Mouse (Mus musculus) spleen, postnatal 36 days (tissue): Measurements from ENCODE around the gene Gcn1l1.

Experiments
- DNase-seq, 2 experiments: peaks; one replicate each; pipeline ENCODE4 v3.0.0; 2022; ENCODE audit warnings: low spot score in 2 of 2, mixed read lengths in 1 of 2

Gcn1l1 gene

DNA sequence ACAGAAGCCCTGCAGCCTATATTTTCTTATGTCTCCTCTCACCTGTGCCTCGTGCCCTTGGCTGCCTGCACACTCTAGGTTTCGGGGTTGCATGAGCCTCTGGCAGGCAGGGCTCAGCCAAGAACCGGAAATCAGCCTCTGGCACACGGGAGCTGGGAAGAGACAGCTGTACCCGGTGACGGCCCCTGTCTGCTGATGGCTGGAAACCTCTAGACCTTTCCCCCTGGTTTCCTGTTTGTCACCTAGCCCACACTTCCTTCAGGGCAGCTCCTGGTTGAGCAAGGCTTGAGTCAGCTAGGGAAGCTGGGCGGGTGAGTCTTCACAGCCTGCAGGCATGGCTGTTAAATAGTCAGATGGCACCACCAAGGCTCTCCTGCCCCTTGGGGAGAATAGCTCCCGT lies 30.2 kb upstream of the Gcn1l1 start:
- peak; percentile 37 to 39 for DNase-seq

DNA sequence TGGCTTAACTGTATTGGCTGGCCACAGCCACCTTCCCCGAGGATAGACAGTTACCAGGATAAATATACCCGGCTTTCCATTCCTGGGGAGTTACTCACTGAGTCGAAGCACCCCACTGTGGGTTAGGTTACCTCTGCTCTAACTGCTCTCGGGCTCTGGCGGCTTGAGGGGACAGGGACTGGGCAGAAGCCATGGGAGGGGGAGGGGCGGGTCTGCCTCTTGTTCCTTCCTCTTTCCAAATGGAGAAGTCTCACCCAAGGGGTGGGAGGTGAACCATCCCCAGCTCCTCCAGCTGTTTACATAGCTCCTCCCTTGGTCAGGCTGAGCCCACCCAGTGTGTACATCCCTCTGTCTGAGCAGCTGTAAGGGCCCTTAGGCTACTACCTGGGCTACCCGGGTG lies 29.4 kb upstream of the Gcn1l1 start:
- peak in 1 of 2 experiments; percentile 53 for DNase-seq

DNA sequence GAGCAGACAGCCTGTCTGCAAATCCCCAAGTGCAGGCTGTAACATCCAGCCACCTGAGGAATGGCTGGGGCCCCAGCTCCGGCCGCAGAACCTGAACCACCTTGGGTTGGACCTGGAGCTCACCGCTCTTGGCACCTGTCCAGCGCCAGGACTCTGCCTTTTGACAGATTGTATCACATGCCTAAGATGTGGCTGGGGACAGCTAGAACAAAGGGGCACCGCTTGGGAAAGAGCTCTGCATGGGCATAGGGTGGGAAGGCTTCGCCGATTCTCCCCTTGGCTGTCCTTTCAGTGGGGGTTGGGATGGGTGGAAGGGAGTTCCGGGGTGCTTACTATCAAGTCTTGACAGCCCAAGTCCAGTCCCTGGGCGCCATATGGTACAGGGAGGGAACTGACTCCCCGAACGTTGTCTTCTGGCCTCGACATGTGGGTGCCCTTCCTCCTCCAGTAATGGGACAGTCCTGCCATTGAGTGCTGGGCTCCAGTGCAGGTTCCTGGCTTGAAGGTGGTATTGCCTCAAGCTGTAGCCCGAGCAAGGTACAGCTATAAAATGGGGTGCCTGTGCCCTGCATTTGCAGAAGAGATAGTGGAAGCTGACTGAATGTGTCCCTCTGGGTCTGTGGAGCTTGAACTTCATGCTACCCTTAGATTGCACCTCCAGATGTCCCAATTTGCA lies 26.9 kb upstream of the Gcn1l1 start:
- no peak for DNase-seq

DNA sequence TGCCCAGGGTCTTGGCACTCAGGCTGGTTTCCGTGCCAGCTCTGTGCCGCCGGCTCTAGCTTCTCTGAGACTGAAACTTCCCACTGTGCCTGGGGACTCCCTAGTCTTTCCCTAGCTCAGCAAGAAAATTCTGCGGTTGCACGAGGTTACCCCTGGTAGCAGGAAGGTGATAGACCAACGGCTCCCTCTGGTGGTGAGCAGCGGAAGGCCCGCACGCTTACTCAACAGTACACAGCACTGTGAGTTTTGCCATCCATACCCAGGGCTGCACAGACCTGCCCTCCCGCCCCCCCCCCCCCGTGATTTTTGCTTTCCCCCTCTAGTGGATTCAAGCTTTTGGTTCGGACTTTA lies 26.4 kb upstream of the Gcn1l1 start:
- peak; percentile 83 to 88 for DNase-seq

DNA sequence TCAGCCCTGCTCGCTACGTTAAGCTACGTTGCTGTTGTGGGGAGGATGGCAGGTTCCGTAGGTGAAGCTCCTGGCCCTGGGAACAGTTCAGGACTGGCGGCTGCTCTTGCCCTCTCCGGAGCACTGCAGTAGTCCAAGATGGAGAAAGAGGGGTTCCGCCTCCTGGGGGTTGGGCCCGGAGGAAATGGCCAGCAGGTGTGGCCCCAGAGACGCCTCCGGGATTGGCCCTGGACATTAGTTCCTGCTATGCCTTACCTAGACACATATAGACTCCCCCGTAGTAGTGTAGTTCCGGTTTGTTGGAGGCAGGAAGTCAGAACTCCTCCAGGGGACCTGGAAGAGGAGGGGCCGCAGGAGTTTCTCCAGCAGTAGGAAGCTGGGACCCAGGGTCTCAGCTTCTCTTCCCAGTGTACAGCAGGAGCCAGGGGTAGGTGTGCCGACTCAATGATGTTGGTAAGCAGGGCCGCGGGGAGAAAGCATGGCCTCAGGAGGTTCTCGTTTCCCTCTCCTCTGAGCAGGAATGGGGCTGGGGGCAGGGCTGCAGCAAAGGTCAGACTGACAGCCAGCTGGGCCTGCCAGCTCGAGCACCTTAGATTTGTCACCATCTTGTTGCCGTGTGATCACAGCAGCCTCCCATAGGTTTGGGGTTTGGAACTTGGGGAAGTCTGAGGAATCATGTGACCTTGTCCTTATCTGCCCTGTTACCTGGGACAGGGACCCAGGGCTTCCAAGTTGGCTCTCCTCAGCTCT lies 22.2 kb upstream of the Gcn1l1 start:
- peak in 1 of 2 experiments; percentile 49 for DNase-seq

DNA sequence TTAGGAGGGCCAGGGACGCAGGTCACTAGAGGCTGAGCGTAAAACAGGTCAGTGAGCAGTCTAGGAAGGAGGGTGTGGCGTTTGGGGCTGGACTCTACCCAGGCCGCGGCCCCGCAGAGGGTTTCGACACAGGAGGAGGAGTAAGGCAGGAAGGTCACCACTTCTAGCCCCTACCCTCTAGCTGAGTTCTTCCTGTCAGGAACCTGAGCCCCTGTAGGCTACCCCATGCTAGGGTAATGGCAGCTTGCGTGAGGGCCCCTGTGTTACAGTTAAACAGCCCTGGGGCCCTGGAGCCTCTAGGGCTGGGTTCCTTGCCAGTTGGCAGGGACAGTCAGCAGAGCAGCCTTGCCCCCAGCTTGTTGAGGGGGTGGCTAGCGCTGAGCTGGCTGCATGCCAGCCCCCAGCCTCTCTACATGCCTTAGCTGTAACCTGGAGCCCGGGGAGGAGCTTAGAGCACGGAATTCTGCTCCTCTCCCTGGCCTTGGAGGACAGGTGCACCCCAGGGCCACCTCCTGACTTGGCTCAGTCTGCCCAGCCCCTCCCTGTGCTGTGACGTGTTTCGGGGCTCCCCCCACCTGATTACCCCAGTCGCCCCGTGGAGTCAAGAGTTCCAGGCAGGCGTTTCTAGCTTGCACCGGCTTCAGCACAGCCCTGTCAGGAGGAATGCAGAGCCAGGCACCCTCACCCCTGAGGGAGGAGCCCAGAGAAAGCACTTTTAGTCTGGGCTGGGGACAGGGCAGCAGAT lies 21.4 kb upstream of the Gcn1l1 start:
- DNase-seq: no peak

DNA sequence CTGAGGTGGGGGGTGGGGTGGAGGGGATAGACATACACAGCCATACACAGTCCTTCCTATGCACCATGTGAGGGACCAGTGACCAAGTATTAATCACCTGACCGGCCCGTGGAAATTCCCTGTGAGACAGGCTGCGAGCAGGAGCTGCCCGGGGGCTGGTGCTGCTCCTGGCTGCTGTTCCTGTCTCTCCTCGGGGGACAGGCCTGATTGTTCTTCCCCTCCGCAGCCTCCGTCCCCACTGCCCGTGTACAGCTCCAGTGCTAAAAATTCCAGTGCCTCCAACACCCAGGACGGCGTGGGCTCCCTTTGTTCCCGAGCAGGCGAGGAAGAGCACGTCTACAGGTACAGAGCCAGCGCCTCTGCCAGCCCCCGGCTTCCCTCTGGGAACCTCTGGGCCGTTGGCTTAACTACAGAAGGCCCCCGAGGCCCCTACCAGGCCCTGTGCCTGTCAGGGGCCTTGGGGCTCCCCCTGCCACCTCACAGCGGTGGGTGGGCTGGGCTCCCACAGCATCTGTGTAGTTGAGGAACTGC lies 20.3 kb upstream of the Gcn1l1 start:
- DNase-seq: no peak

DNA sequence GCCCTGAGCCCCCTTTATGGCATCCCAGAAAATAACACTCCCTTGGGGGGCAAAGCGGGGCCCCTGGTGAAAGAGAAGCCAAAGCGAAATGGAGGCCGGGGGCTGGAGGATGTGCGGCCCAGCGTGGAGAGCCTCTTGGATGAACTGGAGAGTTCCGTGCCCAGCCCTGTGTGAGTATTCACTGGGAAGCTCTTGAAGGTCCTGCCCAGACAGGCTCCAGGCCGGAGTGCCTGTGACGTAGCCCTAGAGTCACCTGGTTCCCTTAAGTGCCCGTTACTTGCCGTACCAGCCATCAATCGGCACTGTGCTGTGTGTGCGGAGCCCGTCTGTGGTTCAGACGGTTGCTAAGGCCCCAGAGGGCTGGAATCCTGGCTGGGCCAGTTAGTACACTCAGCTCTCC lies 19.4 kb upstream of the Gcn1l1 start:
- no peak for DNase-seq

DNA sequence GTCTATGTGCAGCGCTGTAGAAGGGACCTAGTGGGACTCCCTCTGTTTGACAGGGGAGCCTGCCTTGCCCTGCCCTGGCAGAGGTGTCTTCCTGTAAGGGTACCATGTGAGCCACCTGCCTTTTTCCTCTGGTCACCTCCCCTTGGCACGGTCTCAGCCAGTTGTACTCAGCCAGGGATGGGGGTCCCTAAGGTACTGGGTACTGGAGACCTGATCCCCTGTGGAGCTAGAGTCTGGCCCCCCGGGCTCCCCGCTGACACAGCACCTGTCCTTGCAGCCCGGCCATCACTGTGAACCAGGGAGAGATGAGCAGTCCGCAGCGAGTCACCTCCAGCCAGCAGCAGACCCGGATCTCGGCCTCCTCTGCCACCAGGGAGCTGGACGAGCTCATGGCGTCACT lies 18.5 kb upstream of the Gcn1l1 start:
- DNase-seq: no peak

DNA sequence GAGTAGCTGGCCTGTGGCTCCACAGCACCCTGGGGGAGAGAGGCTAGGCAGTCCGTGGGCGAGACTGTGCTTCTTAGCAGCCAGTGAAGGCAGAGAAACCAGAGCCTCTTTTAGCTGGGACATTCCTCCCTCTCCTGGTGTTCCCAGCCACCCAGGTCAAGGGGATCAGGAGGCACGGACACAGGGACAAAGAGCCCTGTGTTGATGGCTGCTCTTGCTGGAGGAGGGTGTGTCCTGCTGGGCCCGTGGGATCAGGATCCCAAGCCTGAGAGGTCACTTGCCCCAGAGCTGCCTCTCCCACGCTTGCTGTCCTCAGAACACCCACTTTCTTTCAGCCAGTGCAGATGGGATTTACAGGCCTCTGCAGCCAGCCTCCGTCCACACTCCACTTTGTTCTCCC lies 18.0 kb upstream of the Gcn1l1 start:
- DNase-seq: no peak

DNA sequence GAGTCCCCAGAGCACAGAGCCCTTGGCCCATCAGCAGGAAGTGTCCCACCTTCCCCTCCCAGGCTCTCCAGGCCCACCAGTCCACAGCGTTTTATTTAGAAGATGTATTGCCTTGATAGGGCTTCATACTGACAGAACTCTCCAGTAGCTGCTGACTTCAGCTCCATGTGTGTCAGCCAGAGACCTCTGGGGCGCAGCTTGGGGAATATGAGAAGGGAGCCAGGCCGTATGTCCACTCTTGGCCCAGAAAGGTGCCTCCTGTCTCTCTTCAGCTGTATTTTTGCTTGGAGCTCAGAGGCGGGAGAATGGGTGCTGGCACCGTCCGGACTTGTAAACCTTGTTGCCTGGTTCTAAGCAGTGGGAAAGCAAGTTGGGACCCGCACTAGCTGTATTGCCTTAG lies 17.6 kb upstream of the Gcn1l1 start:
- DNase-seq: no peak

DNA sequence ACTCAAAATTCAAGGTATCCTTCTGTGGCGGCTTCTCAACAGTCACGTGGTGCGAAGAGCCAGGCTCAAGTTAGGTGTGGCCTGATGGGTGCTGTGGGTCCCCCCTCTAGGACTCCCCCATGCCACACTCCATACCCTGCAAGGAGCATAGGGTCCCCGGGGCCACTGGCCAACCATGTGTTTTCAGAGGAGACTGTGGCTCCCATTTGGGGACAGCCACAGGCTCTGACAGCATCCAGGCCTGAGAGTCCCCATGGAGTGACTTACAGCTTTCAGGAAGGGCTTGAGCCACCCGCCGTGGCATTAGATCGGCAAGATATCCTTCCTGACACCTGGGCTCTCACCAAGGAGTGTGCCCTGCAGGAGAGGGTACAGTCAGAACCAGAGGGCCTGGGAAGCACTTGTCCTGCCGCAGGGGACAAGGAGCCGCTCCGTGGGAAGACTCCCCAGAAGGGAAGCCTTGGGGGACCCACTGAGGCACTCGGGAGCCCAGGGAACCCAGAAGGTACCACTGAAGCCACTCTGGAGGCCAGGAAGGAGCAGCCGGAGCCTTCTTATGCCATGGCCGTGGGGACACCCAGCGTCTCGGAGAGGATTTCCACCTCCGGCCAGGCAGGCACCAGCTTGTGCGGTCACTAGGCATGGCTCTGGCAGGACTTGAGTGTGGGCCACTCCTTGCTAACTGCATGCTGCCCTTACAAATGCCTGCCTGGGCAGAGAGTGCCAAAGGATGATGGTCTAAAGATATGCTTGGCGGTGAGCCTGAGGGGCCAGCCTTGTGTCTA lies 16.4 kb upstream of the Gcn1l1 start:
- no peak for DNase-seq

DNA sequence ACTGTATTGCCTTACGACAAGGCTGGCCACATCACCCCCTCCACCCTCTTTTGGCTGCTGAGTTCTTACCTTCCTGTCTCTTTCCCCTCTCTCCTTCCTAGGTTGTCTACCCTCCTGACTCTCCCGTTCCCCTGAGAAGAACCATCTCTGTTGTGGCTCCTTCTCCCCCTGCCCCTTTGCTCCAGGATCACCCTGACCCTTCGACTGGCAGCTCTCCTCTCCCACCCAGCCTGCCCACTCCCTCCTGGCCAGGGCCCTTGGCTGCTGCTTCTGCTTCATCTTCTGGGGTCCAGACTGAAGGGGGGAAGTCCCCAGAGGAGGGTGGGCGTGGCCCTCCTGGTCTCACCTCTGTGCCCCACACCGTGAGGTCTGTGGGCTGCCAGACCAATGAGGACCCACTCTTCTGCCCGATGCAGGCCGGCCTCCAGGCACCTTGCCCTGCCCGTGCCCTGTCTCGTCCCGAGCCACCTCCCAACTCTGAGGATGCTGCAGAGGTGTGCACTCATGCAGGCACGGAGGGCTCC lies 14.5 kb upstream of the Gcn1l1 start:
- DNase-seq: no peak

DNA sequence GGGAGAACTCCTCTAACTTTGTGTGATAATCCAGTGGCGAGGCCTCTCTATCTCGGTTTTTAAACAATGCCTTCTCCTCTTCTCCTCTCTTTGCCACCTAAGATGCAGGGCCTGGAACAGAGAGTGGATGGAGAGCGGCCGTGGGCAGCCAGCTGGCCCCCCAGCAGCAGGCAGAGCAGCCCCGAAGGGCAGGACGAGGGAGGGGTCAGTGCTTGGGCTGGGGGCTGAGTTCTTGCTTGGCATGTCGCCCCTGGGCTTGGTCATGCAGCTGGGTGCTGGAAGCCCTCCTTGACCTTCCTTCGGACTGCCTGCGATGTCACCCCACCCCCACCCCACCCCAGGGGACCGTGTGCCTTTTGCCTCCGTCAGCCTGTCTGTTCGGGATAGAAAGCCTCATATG lies 13.7 kb upstream of the Gcn1l1 start:
- DNase-seq: no peak

DNA sequence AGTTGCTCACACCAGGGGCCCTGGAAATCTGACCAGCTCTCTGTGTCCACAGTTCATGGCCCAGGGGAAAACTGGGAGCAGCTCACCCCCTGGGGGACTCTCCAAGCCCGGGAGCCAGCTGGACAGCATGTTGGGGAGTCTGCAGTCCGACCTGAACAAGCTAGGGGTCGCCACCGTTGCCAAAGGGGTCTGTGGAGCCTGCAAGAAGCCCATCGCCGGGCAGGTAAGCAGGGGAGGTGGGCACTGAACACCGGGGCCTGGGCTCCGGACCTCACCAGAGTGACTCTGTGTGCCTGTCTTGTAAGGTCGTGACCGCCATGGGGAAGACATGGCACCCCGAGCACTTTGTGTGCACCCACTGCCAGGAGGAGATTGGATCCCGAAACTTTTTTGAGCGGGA lies 13.3 kb upstream of the Gcn1l1 start:
- DNase-seq: no peak

DNA sequence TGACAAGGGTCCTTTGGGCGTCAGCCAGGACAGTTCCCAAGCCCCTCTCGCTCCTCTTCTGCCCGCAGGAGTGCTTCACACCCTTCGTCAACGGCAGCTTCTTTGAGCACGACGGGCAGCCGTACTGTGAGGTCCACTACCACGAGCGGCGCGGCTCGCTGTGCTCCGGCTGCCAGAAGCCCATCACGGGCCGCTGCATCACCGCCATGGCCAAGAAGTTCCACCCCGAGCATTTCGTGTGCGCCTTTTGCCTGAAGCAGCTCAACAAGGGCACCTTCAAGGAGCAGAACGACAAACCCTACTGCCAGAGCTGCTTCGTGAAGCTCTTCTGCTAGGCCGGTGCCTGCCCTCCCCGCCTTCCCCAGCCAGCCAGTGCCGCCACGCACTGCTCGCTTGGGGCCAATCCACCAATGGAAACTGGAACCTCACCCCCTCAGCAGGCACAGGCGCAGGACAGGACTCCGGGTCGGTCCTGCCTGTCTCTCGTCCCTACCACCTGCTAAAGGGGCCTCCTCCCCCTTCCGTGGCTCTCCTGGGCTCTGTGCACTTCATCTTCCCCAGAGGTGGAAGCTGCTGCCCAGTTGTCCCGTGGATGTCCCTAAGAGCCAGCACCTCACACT lies 11.1 kb upstream of the Gcn1l1 start:
- no peak for DNase-seq

DNA sequence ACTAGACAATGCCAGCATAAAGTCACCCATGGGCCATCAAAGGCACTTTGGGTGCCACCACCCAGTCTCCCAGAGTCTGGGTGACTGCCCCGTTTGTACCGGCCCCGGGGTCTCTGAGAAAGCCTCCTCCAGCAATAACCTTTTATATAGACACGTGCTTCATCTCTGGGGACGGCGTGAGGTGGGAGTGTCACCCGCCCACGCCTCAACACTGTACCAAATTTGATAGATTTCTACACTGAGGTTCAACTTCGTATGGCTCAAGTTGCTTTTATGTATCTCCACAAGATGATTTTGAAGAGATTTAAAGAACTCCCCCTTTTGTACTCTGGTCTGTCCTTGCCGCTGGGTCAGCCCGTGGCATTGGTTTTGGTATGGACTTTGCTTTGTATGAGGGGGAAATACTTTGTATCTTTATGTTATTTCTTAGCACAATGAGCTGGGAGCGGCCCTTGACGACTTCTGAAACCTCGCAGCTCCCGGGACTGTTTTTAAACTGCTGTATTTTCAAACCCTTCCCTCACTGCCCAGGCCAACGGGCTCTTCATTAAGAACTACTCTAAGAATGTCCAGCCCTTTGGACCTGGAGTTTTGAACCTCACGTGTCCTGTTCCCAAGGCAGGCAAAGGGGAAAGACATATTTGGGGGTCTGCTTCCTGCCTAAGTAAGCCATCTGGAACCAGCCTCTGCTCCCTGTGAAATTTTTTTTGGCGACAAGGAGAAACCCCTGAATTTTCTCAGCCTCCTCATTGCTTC lies 10.3 kb upstream of the Gcn1l1 start:
- DNase-seq: no peak

DNA sequence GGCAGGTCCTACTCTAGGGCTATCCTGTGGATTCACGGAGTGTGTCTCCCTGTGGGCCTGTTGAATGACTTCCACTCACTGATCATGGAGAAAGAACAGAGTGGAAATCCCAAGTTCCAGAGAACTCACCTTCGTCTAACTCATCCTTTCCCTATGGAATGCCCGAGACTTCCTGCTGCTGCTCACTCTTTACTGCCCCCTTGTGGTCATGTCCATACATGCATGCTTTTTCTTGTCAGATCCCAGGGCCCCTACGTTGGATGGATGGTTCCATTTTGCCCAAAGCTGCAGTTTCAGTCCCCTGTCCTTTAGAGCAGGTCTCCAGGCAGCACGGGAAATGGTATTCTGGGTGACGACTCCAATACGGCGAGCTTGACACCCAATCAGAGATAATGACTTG lies 8.8 kb upstream of the Gcn1l1 start:
- peak; percentile 33 to 49 for DNase-seq

DNA sequence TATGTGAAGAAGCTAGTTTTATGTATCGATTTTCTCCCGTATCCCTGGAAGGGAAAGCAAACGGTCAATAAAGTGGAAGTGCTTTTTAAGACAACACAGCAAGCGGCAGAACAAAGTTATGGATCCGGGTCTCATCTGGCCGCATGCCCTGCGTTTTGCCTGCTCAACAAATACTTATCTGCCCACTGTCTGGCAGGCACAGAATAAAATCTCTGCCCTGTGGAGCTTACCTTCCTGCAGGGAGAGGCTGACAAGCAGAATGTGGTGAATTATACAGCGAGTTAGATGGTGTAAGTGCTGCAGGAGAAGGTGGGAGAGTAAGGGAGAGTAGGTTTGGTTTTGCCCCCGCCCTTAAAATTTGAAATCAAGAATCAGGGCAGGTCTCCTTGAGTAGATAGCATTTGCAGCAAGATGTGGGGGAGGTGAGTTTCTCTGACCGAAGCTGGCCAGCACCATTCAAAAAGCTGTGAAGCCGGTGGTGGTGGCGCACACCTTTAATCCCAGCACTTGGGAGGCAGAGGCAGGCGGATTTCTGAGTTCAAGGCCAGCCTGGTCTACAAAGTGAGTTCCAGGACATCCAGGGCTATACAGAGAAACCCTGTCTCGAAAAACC lies 6.8 kb upstream of the Gcn1l1 start:
- DNase-seq: no peak
